Mouse (Mus musculus) forebrain, embryonic 13.5 days (tissue): ENCODE data around the gene Slc25a47. TPM values are rescaled to one million over a fixed set of nuclear protein-coding genes. Genes with fewer than 3 reads are reported as not detected.
A peak's percentile ranks its signal among the peaks of the same experiment; 100 is the strongest.
"Not testable (repeated sequence)": the region's sequence is repeated elsewhere in the genome, so short reads cannot be mapped to it uniquely, and the experiment has no call there.

Experiments used
- ATAC-seq: fragments of 200-750 bp; cut with Nextera tagmentation; 2 replicates; pipeline ENCODE4 v1.8.0; 2017
- H3K27ac ChIP-seq: fragments of 300-500 bp; sonication (generic); 2 replicates; pipeline ENCODE4 v1.5.1; 2015; ENCODE audit warnings: inconsistent platforms, mild to moderate bottlenecking, moderate library complexity
- H3K27me3 ChIP-seq: fragments of 300-500 bp; sonication (generic); 2 replicates; pipeline ENCODE4 v1.6.1; 2015; ENCODE audit warnings: mild to moderate bottlenecking, inconsistent platforms
- H3K36me3 ChIP-seq: fragments of 300-500 bp; sonication (generic); 2 replicates; pipeline ENCODE4 v1.6.1; 2015; ENCODE audit warnings: mild to moderate bottlenecking, inconsistent platforms; ENCODE audit not compliant: poor library complexity, severe bottlenecking
- H3K4me1 ChIP-seq: fragments of 300-500 bp; sonication (generic); 2 replicates; pipeline ENCODE4 v1.6.1; 2015; ENCODE audit warnings: inconsistent platforms
- H3K4me2 ChIP-seq: fragments of 300-500 bp; sonication (generic); 2 replicates; pipeline ENCODE4 v1.6.1; 2015; ENCODE audit warnings: inconsistent platforms, mild to moderate bottlenecking, moderate library complexity
- H3K4me3 ChIP-seq: fragments of 300-500 bp; sonication (generic); 2 replicates; pipeline ENCODE4 v1.5.1; 2015; ENCODE audit warnings: mild to moderate bottlenecking, inconsistent platforms
- H3K9ac ChIP-seq: fragments of 300-500 bp; sonication (generic); 2 replicates; pipeline ENCODE4 v1.6.1; 2015; ENCODE audit warnings: mild to moderate bottlenecking, inconsistent platforms
- H3K9me3 ChIP-seq: fragments of 300-500 bp; sonication (generic); replicated peaks from 2 replicates; pipeline ENCODE4 v1.6.1; 2016; ENCODE audit warnings: inconsistent platforms
- WGBS: fragments of 180-500 bp; shearing (Covaris S2); methylation state at CpG from one replicate; pipeline ENCODE4 v1.1.7; 2015; 5-methylcytosine and 5-hydroxymethylcytosine counted together
- polyA plus RNA-seq: library from polyadenylated mRNA; unstranded; fragments of >200 nt; fragmentation: Nextera tagmentation; extraction: Ambion mirVana; gene quantifications from 2 replicates; pipeline ENCODE4 v1.2.1, GENCODE M21; 2015

Gene Slc25a47
- polyA plus RNA-seq, 1 experiment from 2014 or later: 15.6 TPM

DNA sequence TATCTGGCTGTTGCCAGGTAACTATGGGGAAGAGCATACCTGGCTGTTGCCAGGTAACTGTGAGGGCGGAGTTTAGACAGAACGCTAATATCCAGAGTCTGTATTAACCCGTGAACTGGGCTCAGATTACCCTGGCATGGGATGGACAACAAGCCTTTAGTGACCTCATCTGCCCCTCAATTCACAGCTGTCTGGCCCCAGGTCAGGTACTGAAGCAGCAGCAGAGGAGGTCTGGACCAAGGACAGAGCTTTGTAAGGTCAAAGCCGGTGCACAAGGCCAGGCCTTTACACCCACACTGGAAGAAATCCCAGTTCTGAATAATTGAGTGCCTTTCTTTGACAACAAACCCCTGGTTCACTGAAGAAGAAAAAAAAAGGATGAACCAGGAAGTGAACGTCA lies 6.2 kb upstream of the Slc25a47 start:
- peaks cover 22% of the 10 kb centered on the region for H3K4me1 ChIP-seq
- 76% methylated on average over 5 of the region's 5 CpGs for WGBS

GRCm38 (mm10) chr12:108830358-108830757 lies 5.5 kb upstream of the Slc25a47 start:
- WGBS: 87% methylated on average over 6 of the region's 6 CpGs
- Histone ChIP-seq H3K4me2 (no peak overlapping the region), H3K36me3 (peaks cover 36% of the 10 kb centered on the region)

More for the DNA sequence above, 6.2 kb upstream of the Slc25a47 start:
- Histone ChIP-seq H3K36me3 (peaks cover 36% of the 10 kb centered on the region), H3K4me2 (no peak overlapping the region), H3K27me3 (no peaks in the 10 kb centered on the region), H3K4me3 (no peak overlapping the region), H3K9ac (no peak overlapping the region), H3K27ac (no peak overlapping the region), H3K9me3 (no peaks in the 10 kb centered on the region)
- no peak for ATAC-seq

DNA sequence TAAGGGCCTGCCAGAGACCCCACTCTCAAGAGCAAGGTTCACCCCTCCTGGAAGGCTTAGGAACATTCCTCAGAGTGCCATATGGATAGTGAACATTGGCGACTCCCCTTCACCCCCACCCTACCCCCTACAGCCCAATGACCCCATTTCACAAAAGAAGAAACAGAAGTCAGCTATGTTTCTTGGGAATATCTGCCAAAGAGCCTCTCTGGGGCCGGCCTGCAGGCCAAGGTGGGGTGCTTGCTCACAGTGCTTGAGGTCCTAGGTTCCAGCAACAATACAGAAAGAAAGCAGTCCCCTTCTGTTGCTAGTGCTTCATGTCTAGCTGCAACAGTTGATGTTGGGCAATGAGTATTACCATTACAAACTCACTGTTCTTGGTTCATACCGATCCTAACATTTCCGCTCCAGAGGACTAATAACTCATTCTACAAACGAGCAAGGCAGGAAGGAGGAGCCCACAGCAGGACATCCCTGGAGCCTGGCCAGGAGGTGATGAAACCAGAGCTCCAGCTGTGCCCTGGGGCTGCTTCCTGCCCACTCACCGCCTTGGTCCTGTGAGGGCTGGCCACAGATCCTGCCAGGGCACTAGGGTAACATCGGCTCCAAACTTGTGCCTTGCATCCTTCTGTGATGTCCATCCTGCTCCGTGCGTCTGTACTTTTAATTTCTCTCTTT lies 3.7 kb upstream of the Slc25a47 start:
- no peaks in the 10 kb centered on the region for H3K27me3 ChIP-seq
- no peak overlapping the region for H3K4me3 ChIP-seq
- 56% methylated on average over 9 of the region's 9 CpGs for WGBS
- no peak overlapping the region for H3K4me2 ChIP-seq
- peaks cover 41% of the 10 kb centered on the region for H3K4me1 ChIP-seq
- H3K9me3 ChIP-seq: no peaks in the 10 kb centered on the region
- peaks cover 22% of the 10 kb centered on the region for H3K36me3 ChIP-seq
- H3K9ac ChIP-seq: no peak overlapping the region
- no peak overlapping the region for H3K27ac ChIP-seq
- no peak for ATAC-seq

More at GRCm38 (mm10) chr12:108830358-108830757, 5.5 kb upstream of the Slc25a47 start:
- Histone ChIP-seq H3K9ac (no peak overlapping the region), H3K4me3 (no peak overlapping the region), H3K9me3 (no peaks in the 10 kb centered on the region), H3K27me3 (no peaks in the 10 kb centered on the region), H3K27ac (no peak overlapping the region), H3K4me1 (peaks cover 29% of the 10 kb centered on the region)
- ATAC-seq: no peak

GRCm38 (mm10) chr12:108832851-108833250 lies 3.0 kb upstream of the Slc25a47 start:
- Histone ChIP-seq H3K9me3 (no peaks in the 10 kb centered on the region), H3K9ac (peak overlapping the region; percentile 2; the same call in 1 of the 2 replicates), H3K27me3 (no peaks in the 10 kb centered on the region), H3K27ac (no peak overlapping the region), H3K4me1 (peaks cover 48% of the 10 kb centered on the region), H3K4me2 (no peak overlapping the region), H3K4me3 (no peak overlapping the region), H3K36me3 (peaks cover 14% of the 10 kb centered on the region)
- 88% methylated on average over 8 of the region's 8 CpGs for WGBS
- ATAC-seq: no peak

GRCm38 (mm10) chr12:108833408-108833807 lies 2.4 kb upstream of the Slc25a47 start:
- 91% methylated on average over 3 of the region's 3 CpGs for WGBS
- peaks cover 11% of the 10 kb centered on the region for H3K36me3 ChIP-seq
- H3K4me2 ChIP-seq: no peak overlapping the region
- H3K9me3 ChIP-seq: no peaks in the 10 kb centered on the region
- H3K9ac ChIP-seq: no peak overlapping the region
- H3K4me1 ChIP-seq: peaks cover 54% of the 10 kb centered on the region
- ATAC-seq: no peak
- no peaks in the 10 kb centered on the region for H3K27me3 ChIP-seq
- no peak overlapping the region for H3K27ac ChIP-seq
- no peak overlapping the region for H3K4me3 ChIP-seq

GRCm38 (mm10) chr12:108834337-108834736 lies 1.5 kb upstream of the Slc25a47 start:
- H3K27ac ChIP-seq: no peak overlapping the region
- H3K9me3 ChIP-seq: no peaks in the 10 kb centered on the region
- peaks cover 54% of the 10 kb centered on the region for H3K4me1 ChIP-seq
- WGBS: 85% methylated on average over 3 of the region's 3 CpGs
- H3K27me3 ChIP-seq: no peaks in the 10 kb centered on the region
- peak overlapping the region; percentile 74 for H3K4me3 ChIP-seq
- H3K4me2 ChIP-seq: peak overlapping the region; percentile 96
- H3K36me3 ChIP-seq: peaks cover 9% of the 10 kb centered on the region
- peak overlapping the region; percentile 86; the same call in 1 of the 2 replicates for H3K9ac ChIP-seq
- no peak for ATAC-seq

DNA sequence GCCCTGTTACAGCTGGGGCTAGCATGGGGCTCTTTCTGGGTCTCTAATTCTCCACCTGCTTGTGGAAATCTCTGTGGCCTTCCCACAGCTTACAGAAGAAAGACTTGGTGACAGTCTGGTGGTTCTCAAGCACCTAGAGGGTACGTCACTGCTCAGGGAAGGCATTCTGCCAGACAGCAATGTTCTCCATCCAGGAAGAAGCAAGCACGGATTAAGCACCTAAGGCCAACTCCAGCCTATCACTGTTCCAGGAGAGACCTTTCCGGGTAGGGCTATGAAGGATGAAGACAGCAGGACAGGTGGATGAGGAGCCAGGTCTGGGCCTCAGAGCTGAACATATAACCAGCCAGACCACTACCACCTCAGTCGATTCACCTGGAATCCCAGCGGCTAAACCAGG lies 1.1 kb upstream of the Slc25a47 start:
- peaks cover 58% of the 10 kb centered on the region for H3K4me1 ChIP-seq
- no peaks in the 10 kb centered on the region for H3K27me3 ChIP-seq
- H3K27ac ChIP-seq: no peak overlapping the region
- peak overlapping the region; percentile 96 for H3K4me2 ChIP-seq
- no peak for ATAC-seq
- WGBS: 41% methylated on average over 5 of the region's 5 CpGs
- H3K9me3 ChIP-seq: no peaks in the 10 kb centered on the region
- H3K9ac ChIP-seq: peak overlapping the region; percentile 86
- H3K36me3 ChIP-seq: peaks cover 9% of the 10 kb centered on the region
- peak overlapping the region; percentile 74 for H3K4me3 ChIP-seq

DNA sequence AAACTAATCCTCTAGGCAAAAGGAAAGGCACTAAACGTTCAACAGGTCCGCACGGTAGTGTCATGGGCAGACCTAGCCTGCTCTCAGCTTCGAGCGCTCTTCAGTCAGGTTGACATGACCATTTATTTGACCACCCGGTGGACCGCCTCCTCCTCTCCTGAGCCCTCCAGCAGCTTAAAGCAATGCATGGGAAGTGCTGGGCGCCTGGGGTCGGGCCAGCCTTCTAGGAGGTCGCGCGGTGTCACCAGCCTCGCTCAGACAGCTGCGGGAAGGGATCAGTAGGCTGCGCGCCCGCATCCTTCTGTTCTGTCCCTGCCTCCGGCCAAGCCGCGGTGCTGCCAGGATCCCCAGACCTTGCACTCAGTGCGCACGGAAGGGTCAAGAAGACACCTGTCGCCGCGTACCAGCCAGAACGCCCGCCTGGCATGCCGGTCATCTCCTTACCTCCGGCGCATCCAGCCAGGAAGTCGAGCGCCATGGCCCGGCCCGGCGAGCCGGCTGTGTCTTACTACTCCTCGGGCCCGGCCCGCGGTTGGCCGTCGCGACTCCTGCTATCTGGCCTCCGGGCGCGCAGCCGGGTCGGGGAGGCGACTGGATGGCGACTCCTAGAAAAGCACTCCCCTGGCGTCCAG lies 522 bp upstream of the Slc25a47 start:
- H3K4me3 ChIP-seq: peak overlapping the region; percentile 74
- whole genome bisulfite sequencing: 1% methylated on average over 51 of the region's 51 CpGs
- H3K4me2 ChIP-seq: peak overlapping the region; percentile 96
- peaks cover 9% of the 10 kb centered on the region for H3K36me3 ChIP-seq
- H3K9ac ChIP-seq: peak overlapping the region; percentile 86
- H3K4me1 ChIP-seq: peaks cover 61% of the 10 kb centered on the region
- peak; percentile 22; the same call in 1 of the 2 replicates for ATAC-seq
- H3K27ac ChIP-seq: no peak overlapping the region
- H3K9me3 ChIP-seq: no peaks in the 10 kb centered on the region
- H3K27me3 ChIP-seq: no peaks in the 10 kb centered on the region

- peaks cover 20% of the 10 kb centered on the region for H3K36me3 ChIP-seq
- H3K27me3 ChIP-seq: no peaks in the 10 kb centered on the region
- H3K9me3 ChIP-seq: no peaks in the 10 kb centered on the region
- peak overlapping the region; percentile 96 for H3K4me2 ChIP-seq
- H3K4me1 ChIP-seq: peaks cover 61% of the 10 kb centered on the region
- WGBS: 72% methylated on average over 7 of the region's 7 CpGs
- H3K27ac ChIP-seq: 0 out of 2 replicates have a peak overlapping the region, but pooled peaks have one; percentile 87
- peak overlapping the region; percentile 74 for H3K4me3 ChIP-seq
- ATAC-seq: no peak
- H3K9ac ChIP-seq: peak overlapping the region; percentile 81
These were observed 876 bp downstream of the Slc25a47 start for GRCm38 (mm10) chr12:108836722-108837121.

- H3K36me3 ChIP-seq: peaks cover 58% of the 10 kb centered on the region
- WGBS: 94% methylated on average over 6 of the region's 6 CpGs
These were observed 5.3 kb downstream of the Slc25a47 start for GRCm38 (mm10) chr12:108841181-108841580.

DNA sequence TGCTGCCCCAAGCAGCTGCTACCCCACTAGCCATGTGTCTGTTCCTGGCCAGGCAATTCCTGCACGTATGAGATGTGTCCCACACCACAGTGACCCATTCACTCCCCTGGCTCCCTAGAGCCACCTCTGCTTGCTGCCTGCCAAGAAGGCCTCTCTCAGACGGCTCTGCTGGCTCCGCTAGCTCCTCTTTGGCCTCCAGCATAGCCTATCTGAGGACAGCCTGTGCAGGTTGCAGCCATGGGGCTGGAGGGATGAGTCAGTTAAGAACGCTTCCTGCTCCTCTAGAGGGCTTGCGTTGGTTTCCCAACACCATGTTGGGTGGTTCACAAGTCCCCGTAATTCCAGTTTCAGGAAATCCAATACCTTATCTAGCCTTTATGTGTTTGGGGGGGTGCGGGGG lies 6.8 kb downstream of the Slc25a47 start:
- Histone ChIP-seq H3K9me3 (no peaks in the 10 kb centered on the region; the same call in 1 of the 2 replicates), H3K27me3 (no peaks in the 10 kb centered on the region), H3K36me3 (peaks cover 63% of the 10 kb centered on the region), H3K27ac (no peak overlapping the region), H3K4me1 (peaks cover 15% of the 10 kb centered on the region), H3K4me3 (no peak overlapping the region), H3K9ac (no peak overlapping the region), H3K4me2 (no peak overlapping the region)
- no peak for ATAC-seq
- 87% methylated on average over 7 of the region's 7 CpGs for WGBS

More at GRCm38 (mm10) chr12:108841181-108841580, 5.3 kb downstream of the Slc25a47 start:
- no peak overlapping the region for H3K4me3 ChIP-seq
- no peaks in the 10 kb centered on the region; the same call in 1 of the 2 replicates for H3K9me3 ChIP-seq
- no peak overlapping the region for H3K9ac ChIP-seq
- H3K4me2 ChIP-seq: no peak overlapping the region
- H3K27ac ChIP-seq: no peak overlapping the region
- peaks cover 30% of the 10 kb centered on the region for H3K4me1 ChIP-seq
- H3K27me3 ChIP-seq: no peaks in the 10 kb centered on the region
- ATAC-seq: no peak

DNA sequence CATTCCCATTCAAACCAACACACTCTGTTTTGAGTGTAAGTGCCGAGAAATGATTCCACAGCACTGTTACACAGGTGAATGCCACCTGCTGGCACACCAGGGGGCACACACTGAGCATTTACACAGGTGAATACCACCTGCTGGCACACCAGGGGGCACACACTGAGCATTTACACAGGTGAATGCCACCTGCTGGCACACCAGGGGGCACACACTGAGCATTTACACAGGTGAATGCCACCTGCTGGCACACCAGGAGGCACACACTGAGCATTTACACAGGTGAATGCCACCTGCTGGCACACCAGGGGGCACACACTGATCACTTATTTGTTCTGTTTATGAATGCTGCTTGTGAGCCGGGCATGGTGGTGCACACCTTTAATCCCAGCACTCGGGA lies 12.2 kb downstream of the Slc25a47 start:
- H3K27ac ChIP-seq, H3K4me2 ChIP-seq, H3K9ac ChIP-seq, ATAC-seq, H3K4me1 ChIP-seq, H3K9me3 ChIP-seq, H3K4me3 ChIP-seq, H3K27me3 ChIP-seq: not testable (repeated sequence)
- WGBS: 85% methylated on average over 3 of the region's 3 CpGs
- peaks cover 45% of the 10 kb centered on the region for H3K36me3 ChIP-seq
